Mouse (Mus musculus): ENCODE measurements around the gene Gnl2. TPM values are rescaled to one million over a fixed set of nuclear protein-coding genes. Genes with fewer than 3 reads are reported as not detected.
A peak's percentile ranks its signal among the peaks of the same experiment; 100 is the strongest.

Gnl2 gene
- total RNA-seq, 2 experiments from 2014 or later, result 29.3 to 31.9 TPM

DNA sequence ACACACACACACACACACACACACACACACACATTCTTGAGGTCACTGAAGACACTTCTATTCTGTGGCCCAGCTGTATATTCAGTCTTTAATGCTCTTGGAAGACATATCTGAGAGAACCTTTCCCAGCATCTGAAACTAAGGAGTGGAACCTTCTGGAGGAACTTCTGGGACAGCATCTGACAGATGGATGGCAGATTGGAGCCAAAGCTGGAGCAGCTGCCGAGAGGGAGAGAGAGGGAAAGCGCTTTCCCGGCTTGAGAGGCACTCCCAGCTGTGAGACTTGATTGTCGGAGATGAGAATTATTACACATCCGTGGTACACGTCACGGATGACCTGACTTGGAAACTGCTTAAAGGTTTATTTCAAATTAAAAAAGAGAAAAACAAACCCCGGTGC, 7.7 kb upstream of the Gnl2 start:
- H3K4me3 ChIP-seq, result no peak overlapping the region
- intact Hi-C loops (cut with DNase I), result no loop called here
- no peak overlapping the region for H3K27ac ChIP-seq
- no peak for TF ChIP-seq CTCF (IDR thresholded peaks at IDR 0.05)
- no peak for DNase-seq

DNA sequence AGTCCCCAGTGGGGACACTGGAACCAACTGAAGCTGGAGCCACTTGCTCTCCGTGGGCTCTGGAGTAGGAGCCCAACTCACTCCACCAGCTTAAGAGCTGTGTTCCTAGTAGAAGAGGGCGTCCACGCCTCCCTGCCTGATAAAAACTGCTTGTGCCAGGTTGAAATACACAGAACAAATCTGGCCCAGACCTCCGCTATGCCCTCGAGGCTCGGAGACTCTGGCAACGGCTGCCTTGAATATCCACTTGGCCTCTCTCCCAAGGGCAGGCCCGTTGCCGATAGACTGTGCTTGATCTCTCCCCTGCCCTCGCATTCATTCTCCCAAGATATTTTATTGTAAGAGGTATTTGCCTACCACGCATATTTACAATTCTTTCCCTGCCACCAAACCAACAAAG, 1.0 kb downstream of the Gnl2 start:
- no peak overlapping the region for H3K4me3 ChIP-seq
- TF ChIP-seq CTCF (IDR thresholded peaks at IDR 0.05), result no peak
- DNase-seq, result no peak
- intact Hi-C loops (cut with DNase I), result no loop called here
- no peak overlapping the region for H3K27ac ChIP-seq

- H3K4me3 ChIP-seq, result no peak overlapping the region
- 0 out of 2 replicates have a peak, but pooled peaks have one; percentile 3 for TF ChIP-seq CTCF (IDR thresholded peaks at IDR 0.05)
- intact Hi-C loops (cut with DNase I), result no loop called here
- H3K27ac ChIP-seq, result no peak overlapping the region
- no peak for DNase-seq
Observed at GRCm38 (mm10) chr4:125020780-125021538, 4.6 kb downstream of the Gnl2 start.

DNA sequence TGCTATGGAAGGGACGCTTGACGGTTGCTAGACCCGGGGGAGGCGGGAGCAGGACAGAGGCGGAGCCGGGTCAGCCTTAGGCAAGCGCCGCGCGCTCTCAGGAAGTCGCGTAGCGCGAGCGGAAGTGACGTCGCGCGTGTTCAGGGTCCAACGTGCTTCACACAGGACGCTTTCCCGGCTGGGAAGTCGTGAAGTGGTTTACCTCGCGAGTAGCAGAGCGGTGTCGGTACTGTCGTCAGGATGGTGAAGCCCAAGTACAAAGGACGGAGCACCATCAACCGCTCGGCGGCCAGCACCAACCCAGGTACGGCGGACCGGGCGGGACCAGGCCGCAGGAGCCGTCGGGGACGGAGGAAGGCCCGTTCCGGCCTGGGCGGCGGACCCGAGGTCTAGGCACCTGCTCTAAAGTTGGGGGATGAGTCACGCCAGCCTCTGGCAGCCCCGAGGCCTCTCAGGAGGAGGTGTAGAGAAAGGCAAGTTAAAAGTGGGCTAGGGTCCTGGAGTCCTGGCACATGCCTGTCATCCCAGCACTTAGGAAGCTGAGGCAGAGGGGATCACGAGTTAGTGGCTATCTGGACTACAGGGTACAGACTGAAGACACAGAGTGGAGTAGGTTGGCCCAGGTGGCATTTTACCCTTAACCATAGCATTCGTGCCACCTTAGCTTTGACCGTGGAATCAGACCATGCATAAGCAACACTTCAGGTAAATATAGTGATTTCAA, 13.7 kb downstream of the Gnl2 start:
- Histone ChIP-seq H3K27ac (peak overlapping the region; percentile 87), H3K4me3 (peak overlapping the region; percentile 96)
- DNase-seq, result peak; percentile 97
- no peak for TF ChIP-seq CTCF (IDR thresholded peaks at IDR 0.05)
- intact Hi-C loops (cut with DNase I), result loop anchor here (2.0 kb wide), 1 partner anchor 37 kb away; the partner anchor contains the start of gene Snip1

- intact Hi-C loops (cut with DNase I), result no loop called here
- no peak for TF ChIP-seq CTCF (IDR thresholded peaks at IDR 0.05)
- Histone ChIP-seq H3K27ac (no peak overlapping the region), H3K4me3 (no peak overlapping the region)
- DNase-seq, result no peak
Observed at GRCm38 (mm10) chr4:125034341-125034740, 18.0 kb downstream of the Gnl2 start.

- TF ChIP-seq CTCF (IDR thresholded peaks at IDR 0.05), result no peak
- H3K4me3 ChIP-seq, result no peak overlapping the region
- peak overlapping the region; percentile 56 for H3K27ac ChIP-seq
- intact Hi-C loops (cut with DNase I), result no loop called here
- DNase-seq, result no peak
Observed at GRCm38 (mm10) chr4:125044454-125044853, 28.1 kb downstream of the Gnl2 start.

DNA sequence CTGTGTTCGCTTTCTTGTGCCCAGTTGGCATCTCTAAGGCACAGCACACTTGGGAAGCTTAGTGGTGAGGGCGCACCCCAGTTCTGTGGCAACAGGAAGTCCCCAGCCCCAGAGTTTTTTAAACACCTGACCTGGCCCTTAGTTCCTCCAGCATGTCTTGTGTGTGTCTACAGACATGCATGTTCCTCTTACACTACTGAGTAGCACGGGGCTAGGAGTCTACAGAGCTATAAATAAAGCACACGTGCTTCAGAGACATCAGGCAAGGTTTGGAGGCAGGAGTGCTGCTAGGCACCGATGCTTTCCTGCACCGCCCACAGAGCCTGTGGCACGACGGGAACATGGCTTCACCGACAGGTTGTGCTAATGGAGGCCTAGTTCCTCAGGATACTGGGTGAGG, 39.0 kb downstream of the Gnl2 start:
- intact Hi-C loops (cut with DNase I), result no loop called here
- H3K27ac ChIP-seq, result no peak overlapping the region
- no peak overlapping the region for H3K4me3 ChIP-seq
- TF ChIP-seq CTCF (IDR thresholded peaks at IDR 0.05), result no peak
- no peak for DNase-seq

GRCm38 (mm10) chr4:125056476-125056875, 40.1 kb downstream of the Gnl2 start:
- no peak overlapping the region for H3K27ac ChIP-seq
- TF ChIP-seq CTCF (IDR thresholded peaks at IDR 0.05), result no peak
- H3K4me3 ChIP-seq, result no peak overlapping the region
- no peak for DNase-seq
- intact Hi-C loops (cut with DNase I), result no loop called here

GRCm38 (mm10) chr4:125057273-125057672, 40.9 kb downstream of the Gnl2 start:
- no peak for TF ChIP-seq CTCF (IDR thresholded peaks at IDR 0.05)
- no peak for DNase-seq
- intact Hi-C loops (cut with DNase I), result no loop called here
- H3K4me3 ChIP-seq, result no peak overlapping the region
- no peak overlapping the region for H3K27ac ChIP-seq

- H3K4me3 ChIP-seq, result no peak overlapping the region
- no peak for DNase-seq
- H3K27ac ChIP-seq, result no peak overlapping the region
- intact Hi-C loops (cut with DNase I), result no loop called here
- TF ChIP-seq CTCF (IDR thresholded peaks at IDR 0.05), result no peak
Observed at GRCm38 (mm10) chr4:125058033-125058432, 41.6 kb downstream of the Gnl2 start.

DNA sequence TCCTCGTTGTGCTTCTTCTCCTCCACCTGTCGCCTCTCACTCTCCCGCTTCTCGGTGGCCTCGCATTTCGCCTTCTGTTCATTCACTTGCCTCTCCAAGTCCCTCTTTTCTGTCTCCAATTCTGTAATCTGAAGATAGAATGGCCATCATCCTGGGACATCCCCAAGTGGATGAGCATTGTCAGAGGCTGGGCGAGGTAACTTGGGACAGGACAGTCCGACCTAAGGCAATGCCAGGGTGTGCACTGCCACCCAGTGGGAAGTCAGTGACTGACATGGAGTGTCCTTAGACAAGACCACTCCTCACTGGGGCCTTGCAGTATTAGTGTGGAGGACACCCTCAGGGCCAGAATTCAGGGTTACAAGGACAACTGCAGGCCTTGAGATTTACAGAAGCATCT, 42.6 kb downstream of the Gnl2 start:
- peak; percentile 80 for TF ChIP-seq CTCF (IDR thresholded peaks at IDR 0.05)
- Histone ChIP-seq H3K27ac (no peak overlapping the region), H3K4me3 (peak overlapping the region; percentile 49)
- DNase-seq, result peak; percentile 66
- intact Hi-C loops (cut with DNase I), result loop anchor here (1.0 kb wide), 1 partner anchor 116 kb away; no protein-coding TSS in a partner anchor

GRCm38 (mm10) chr4:125063829-125064228, 47.4 kb downstream of the Gnl2 start:
- Histone ChIP-seq H3K27ac (no peak overlapping the region), H3K4me3 (no peak overlapping the region)
- intact Hi-C loops (cut with DNase I), result no loop called here
- no peak for TF ChIP-seq CTCF (IDR thresholded peaks at IDR 0.05)
- no peak for DNase-seq
